Mouse (Mus musculus) intestine, embryonic 16.5 days (tissue): ENCODE measurements around the gene Napepld. TPM values are rescaled to one million over a fixed set of nuclear protein-coding genes. Genes with fewer than 3 reads are reported as not detected.

ENCODE experiments used
- ATAC-seq: fragments of 200-750 bp; cut with Nextera tagmentation; 2 replicates; pipeline ENCODE4 v1.8.0; 2017; ENCODE audit warnings: moderate TSS enrichment, moderate library complexity
- H3K27ac ChIP-seq: fragments of 300-500 bp; sonication (generic); 2 replicates; pipeline ENCODE4 v1.5.1; 2014; ENCODE audit warnings: mild to moderate bottlenecking, low read length
- H3K27me3 ChIP-seq: fragments of 300-500 bp; sonication (generic); replicated peaks from 2 replicates; pipeline ENCODE4 v1.6.1; 2014; ENCODE audit warnings: low read length, control low read depth, mixed read lengths; ENCODE audit not compliant: control insufficient read depth, insufficient read depth
- H3K36me3 ChIP-seq: fragments of 300-500 bp; sonication (generic); 2 replicates; pipeline ENCODE4 v1.6.1; 2014; ENCODE audit warnings: low read length, control low read depth; ENCODE audit not compliant: control insufficient read depth, insufficient read depth
- H3K4me1 ChIP-seq: fragments of 300-500 bp; sonication (generic); 2 replicates; pipeline ENCODE4 v1.6.1; 2014; ENCODE audit warnings: low read length, control low read depth, mixed read lengths; ENCODE audit not compliant: control insufficient read depth, insufficient read depth
- H3K4me2 ChIP-seq: fragments of 300-500 bp; sonication (generic); 2 replicates; pipeline ENCODE4 v1.6.1; 2014; ENCODE audit warnings: low read depth, low read length, control low read depth
- H3K4me3 ChIP-seq: fragments of 300-500 bp; sonication (generic); 2 replicates; pipeline ENCODE4 v1.5.1; 2014; ENCODE audit warnings: mild to moderate bottlenecking, low read length
- H3K9ac ChIP-seq: fragments of 300-500 bp; sonication (generic); 2 replicates; pipeline ENCODE4 v1.6.1; 2014; ENCODE audit warnings: low read depth, low read length
- H3K9me3 ChIP-seq: fragments of 300-500 bp; sonication (generic); 2 replicates; pipeline ENCODE4 v1.6.1; 2016; ENCODE audit warnings: low read length, control low read depth; ENCODE audit not compliant: control insufficient read depth
- WGBS: fragments of 180-500 bp; shearing (Covaris S2); extraction: QIAGEN DNeasy Blood & Tissue Kit; methylation state at CpG from one replicate; pipeline ENCODE4 v1.1.7; 2014; 5-methylcytosine and 5-hydroxymethylcytosine counted together
- polyA plus RNA-seq: library from polyadenylated mRNA; unstranded; fragments of >200 nt; fragmentation: Nextera tagmentation; extraction: Ambion mirVana; gene quantifications from 2 replicates; pipeline ENCODE4 v1.2.1, GENCODE M21; 2015

Napepld gene
- polyA plus RNA-seq = 2.6 and 3.1 TPM in 2 replicates

DNA sequence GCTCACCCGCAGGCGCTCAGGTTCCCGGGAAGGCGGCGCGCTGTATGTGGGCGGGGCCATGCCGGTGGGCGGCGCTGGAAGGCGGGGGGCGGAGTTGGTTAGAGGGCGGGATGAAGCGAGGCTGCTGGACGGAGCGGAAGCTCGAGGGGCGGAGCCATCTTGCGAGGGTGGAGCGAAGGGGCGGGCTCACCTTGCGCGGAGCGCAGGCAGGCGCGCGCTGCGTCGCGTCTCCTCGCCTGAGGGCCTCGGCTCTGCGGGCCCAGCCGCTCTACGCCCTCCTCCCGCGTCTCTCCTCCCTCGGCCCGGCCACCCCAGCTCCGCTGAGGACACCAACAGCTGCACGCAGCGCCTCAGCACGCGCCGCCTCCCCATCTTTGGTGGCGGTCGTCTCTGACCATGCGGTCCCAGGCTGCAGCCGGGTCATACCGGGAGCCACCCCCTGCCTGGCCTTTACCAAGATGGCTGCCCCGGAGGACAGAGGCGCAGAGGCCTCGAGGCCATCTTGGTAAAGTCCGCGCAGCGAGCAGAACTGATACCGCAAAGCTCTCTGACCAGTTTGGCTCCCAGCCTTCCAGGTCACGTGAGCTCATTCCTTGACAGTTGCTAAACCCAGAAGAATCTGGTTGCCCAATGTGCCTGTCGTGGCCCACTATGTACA is at the start of gene Napepld:
Gene Napepld, minus strand, starts transcription at position 46 of the 658 bp plus-strand sequence.
- H3K4me2 ChIP-seq = peak within 1 kb of the TSS; percentile 87
- H3K36me3 ChIP-seq = no peaks in the 10 kb centered on the region
- no peaks in the 10 kb centered on the region for H3K9me3 ChIP-seq
- no peaks in the 10 kb centered on the region; the same call in 1 of the 2 replicates for H3K4me1 ChIP-seq
- peak within 1 kb of the TSS; percentile 97 for H3K27ac ChIP-seq
- H3K4me3 ChIP-seq = peak within 1 kb of the TSS; percentile 73
- H3K9ac ChIP-seq = peak within 1 kb of the TSS; percentile 95
- H3K27me3 ChIP-seq = no peaks in the 10 kb centered on the region
- ATAC-seq = peak; percentile 99
- under 1% methylated on average over 53 of the region's 59 CpGs for WGBS

- Histone ChIP-seq H3K9ac (no peak overlapping the region), H3K4me3 (no peak overlapping the region), H3K4me2 (no peak overlapping the region), H3K27ac (no peak overlapping the region), H3K27me3 (no peaks in the 10 kb centered on the region), H3K36me3 (peaks cover 30% of the 10 kb centered on the region), H3K4me1 (no peaks in the 10 kb centered on the region), H3K9me3 (no peaks in the 10 kb centered on the region)
- ATAC-seq = no peak
- 93% methylated on average over 7 of the region's 8 CpGs for WGBS
Observed at GRCm38 (mm10) chr5:21745966-21746365, 44.8 kb upstream of the Napepld start.

DNA sequence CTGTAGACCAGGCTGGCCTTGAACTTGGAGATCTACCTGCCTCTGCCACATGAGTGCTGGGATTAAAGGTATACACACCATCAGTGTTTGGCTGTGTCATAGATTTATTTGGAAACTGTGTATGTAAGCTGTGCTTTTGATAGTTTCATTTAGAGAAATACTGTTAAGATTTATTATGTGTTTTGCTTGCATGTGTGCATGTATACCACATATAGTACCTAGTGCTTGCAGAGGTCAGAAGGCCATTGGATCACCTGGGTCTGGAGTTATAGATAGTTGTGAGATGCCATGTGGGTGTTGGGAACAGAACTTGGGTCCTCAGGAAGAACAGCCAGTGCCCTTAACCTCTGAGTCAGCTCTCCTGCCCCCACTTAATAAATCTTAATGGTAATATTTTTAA is 43.5 kb upstream of the Napepld start:
- no peak overlapping the region for H3K27ac ChIP-seq
- H3K9ac ChIP-seq = no peak overlapping the region
- H3K4me1 ChIP-seq = no peaks in the 10 kb centered on the region
- no peaks in the 10 kb centered on the region for H3K27me3 ChIP-seq
- no peak for ATAC-seq
- H3K9me3 ChIP-seq = no peaks in the 10 kb centered on the region
- no peak overlapping the region for H3K4me2 ChIP-seq
- H3K36me3 ChIP-seq = peaks cover 33% of the 10 kb centered on the region
- no peak overlapping the region for H3K4me3 ChIP-seq

DNA sequence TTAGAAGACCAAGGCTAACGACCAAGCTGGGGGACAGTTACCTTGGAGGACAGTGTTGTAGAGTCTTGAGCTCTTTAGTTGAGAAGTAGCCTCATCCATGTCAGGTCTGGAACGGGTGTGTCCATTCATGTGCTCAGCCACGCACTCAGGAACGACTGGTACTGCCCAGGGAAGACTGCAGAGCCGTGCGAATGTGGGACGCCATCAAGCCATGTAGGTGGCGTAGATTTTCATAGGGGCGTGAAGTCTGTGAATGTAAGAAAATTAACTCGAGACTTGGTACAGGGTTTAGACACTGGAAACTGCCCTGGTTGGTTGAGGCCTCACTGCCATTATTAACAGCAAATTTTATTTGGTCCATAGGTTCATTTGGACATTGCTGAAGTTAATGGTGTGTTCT is 42.4 kb upstream of the Napepld start:
- peaks cover 29% of the 10 kb centered on the region for H3K36me3 ChIP-seq
- WGBS = 94% methylated on average over 10 of the region's 10 CpGs

DNA sequence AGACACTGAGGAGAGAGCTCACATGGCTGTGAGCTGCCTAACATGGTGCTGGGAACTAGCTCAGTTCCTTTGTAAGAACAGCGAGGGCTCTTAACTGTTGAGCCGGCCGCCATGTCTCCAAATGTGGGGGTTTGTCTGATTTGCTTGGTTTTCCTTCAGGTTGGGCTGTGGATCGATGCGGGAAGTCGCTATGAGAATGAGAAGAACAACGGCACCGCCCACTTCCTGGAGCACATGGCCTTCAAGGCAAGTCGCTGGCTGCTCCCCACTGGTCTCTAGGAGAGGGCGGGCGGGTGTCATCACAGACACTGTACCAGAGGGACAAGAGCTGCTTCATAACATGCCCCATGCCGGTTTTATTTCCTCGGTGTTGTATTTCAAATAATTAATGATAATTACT is 38.7 kb upstream of the Napepld start:
- Histone ChIP-seq H3K27ac (no peak overlapping the region), H3K9me3 (no peaks in the 10 kb centered on the region), H3K4me1 (peaks cover 9% of the 10 kb centered on the region), H3K4me3 (no peak overlapping the region), H3K36me3 (peaks cover 21% of the 10 kb centered on the region; the same call in 1 of the 2 replicates), H3K9ac (no peak overlapping the region), H3K27me3 (no peaks in the 10 kb centered on the region), H3K4me2 (no peak overlapping the region)
- no peak for ATAC-seq
- WGBS = 89% methylated on average over 13 of the region's 13 CpGs

More for the DNA sequence above, 42.4 kb upstream of the Napepld start:
- Histone ChIP-seq H3K4me1 (no peaks in the 10 kb centered on the region), H3K9me3 (no peaks in the 10 kb centered on the region), H3K4me2 (no peak overlapping the region), H3K4me3 (no peak overlapping the region), H3K9ac (no peak overlapping the region), H3K27ac (no peak overlapping the region), H3K27me3 (no peaks in the 10 kb centered on the region)
- no peak for ATAC-seq

GRCm38 (mm10) chr5:21739120-21739519 is 37.9 kb upstream of the Napepld start:
- H3K4me3 ChIP-seq = no peak overlapping the region
- no peak overlapping the region for H3K27ac ChIP-seq
- H3K27me3 ChIP-seq = no peaks in the 10 kb centered on the region
- peaks cover 21% of the 10 kb centered on the region; the same call in 1 of the 2 replicates for H3K36me3 ChIP-seq
- 89% methylated on average over 11 of the region's 11 CpGs for WGBS
- 0 out of 2 replicates have a peak, but pooled peaks have one; percentile 8 for ATAC-seq
- no peak overlapping the region for H3K9ac ChIP-seq
- H3K4me1 ChIP-seq = peaks cover 9% of the 10 kb centered on the region
- H3K4me2 ChIP-seq = no peak overlapping the region
- no peaks in the 10 kb centered on the region for H3K9me3 ChIP-seq

DNA sequence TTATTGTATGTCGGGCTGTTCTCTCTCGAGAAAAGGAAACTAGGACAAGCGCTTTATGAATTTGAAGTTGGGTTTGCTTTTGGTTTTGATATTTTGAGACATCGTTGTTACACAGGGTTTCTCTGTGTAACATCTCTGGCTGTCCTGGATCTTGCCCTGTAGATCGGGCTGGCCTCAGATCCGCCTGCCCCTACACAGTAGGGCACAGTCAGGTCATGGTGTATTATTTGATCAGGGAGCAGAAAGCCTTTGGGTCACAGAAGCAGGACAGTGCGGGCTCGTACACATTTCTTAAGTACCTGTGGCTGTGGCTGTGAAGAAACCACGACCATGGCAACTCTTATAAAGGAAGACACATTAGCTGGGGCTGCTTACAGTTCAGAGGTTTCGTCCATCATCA is 36.4 kb upstream of the Napepld start:
- Histone ChIP-seq H3K4me2 (peak overlapping the region; percentile 91), H3K27me3 (no peaks in the 10 kb centered on the region), H3K4me3 (peak overlapping the region; percentile 91), H3K9me3 (no peaks in the 10 kb centered on the region), H3K27ac (no peak overlapping the region), H3K36me3 (peaks cover 17% of the 10 kb centered on the region; the same call in 1 of the 2 replicates), H3K9ac (peak overlapping the region; percentile 92), H3K4me1 (peaks cover 14% of the 10 kb centered on the region)
- WGBS = 22% methylated on average over 10 of the region's 10 CpGs
- peak; percentile 39; the same call in 1 of the 2 replicates for ATAC-seq

DNA sequence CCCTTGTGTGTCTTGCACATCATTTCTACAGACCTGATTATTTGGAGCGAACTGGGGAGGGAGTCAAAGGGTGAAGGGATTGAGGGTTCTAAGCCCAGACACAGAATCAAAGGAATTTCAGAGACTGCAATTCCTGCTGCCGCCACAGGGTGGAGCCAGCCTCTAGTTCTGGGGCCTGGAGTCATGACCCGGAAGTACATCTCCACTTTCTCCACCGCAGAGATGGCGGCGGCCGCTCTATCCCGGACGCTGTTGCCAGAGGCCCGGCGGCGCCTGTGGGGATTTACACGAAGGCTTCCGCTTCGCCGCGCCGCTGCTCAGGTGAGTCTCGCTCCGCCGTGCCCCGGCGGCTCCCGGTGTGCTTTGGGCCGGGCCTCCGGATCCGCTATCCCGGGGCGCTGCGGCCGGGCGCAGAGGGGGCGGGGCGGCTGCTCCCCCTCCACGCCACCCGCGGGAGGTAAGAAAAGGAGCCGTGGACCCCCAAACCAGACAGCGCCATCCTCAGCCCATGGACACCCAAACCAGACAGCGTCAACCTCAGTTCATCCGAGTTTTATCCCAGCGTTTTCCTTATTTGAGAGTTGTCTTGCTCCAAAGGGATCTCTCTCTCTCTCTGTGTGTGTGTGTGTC is 35.9 kb upstream of the Napepld start, which contains the start of gene Pmpcb:
Gene Pmpcb, plus strand, starts transcription at position 186 of the 630 bp plus-strand sequence.
- Histone ChIP-seq H3K4me3 (peak within 1 kb of the TSS; percentile 91), H3K9ac (peak within 1 kb of the TSS; percentile 92), H3K36me3 (peaks cover 17% of the 10 kb centered on the region; the same call in 1 of the 2 replicates), H3K9me3 (no peaks in the 10 kb centered on the region), H3K4me1 (peaks cover 14% of the 10 kb centered on the region), H3K27ac (peak within 1 kb of the TSS; percentile 67), H3K27me3 (no peaks in the 10 kb centered on the region), H3K4me2 (peak within 1 kb of the TSS; percentile 91)
- WGBS = under 1% methylated on average over 42 of the region's 42 CpGs
- peak; percentile 90 for ATAC-seq

DNA sequence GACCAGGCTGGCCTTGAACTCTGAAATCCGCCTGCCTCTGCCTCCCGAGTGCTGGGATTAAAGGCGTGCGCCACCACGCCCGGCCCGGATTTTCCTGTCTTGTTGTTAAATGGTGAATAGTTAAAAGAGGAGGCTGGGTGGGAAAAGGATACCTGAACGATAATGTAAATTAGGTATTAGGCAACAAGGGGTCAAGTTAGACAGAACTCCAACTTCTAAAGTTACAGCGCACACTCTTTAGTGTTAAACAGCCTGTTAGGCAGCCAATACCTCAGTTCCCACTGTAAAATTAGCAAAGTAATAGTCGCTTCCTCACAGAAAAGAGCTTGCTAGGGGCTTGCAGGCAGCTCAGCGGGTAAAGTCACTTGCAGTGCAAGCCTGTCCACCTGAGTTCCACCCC is 34.9 kb upstream of the Napepld start:
- no peak overlapping the region for H3K9ac ChIP-seq
- 82% methylated on average over 11 of the region's 11 CpGs for WGBS
- no peaks in the 10 kb centered on the region for H3K9me3 ChIP-seq
- H3K4me3 ChIP-seq = no peak overlapping the region
- H3K4me1 ChIP-seq = peaks cover 14% of the 10 kb centered on the region
- no peaks in the 10 kb centered on the region for H3K27me3 ChIP-seq
- no peak overlapping the region for H3K27ac ChIP-seq
- H3K4me2 ChIP-seq = no peak overlapping the region
- ATAC-seq = no peak
- peaks cover 7% of the 10 kb centered on the region; the same call in 1 of the 2 replicates for H3K36me3 ChIP-seq
